Mouse (Mus musculus): ENCODE data around the gene Xpot.

Xpot gene

GRCm38 (mm10) chr10:121576372-121576771 lies 49.8 kb downstream of the Xpot start:
- DNase-seq (ENCODE audit: low spot score): no peak

GRCm38 (mm10) chr10:121571511-121572147 lies 54.5 kb downstream of the Xpot start:
- DNase-seq (ENCODE audit: low spot score): no peak

- no peak for DNase-seq (ENCODE audit: low spot score)
These were observed 55.1 kb downstream of the Xpot start for GRCm38 (mm10) chr10:121571031-121571430.

GRCm38 (mm10) chr10:121569796-121570195 lies 56.3 kb downstream of the Xpot start:
- DNase-seq (ENCODE audit: low spot score): no peak

- no peak for DNase-seq (ENCODE audit: low spot score)
These were observed 57.0 kb downstream of the Xpot start for GRCm38 (mm10) chr10:121569001-121569589.

GRCm38 (mm10) chr10:121568534-121568933 lies 57.6 kb downstream of the Xpot start:
- no peak for DNase-seq (ENCODE audit: low spot score)

- no peak for DNase-seq (ENCODE audit: low spot score)
These were observed 58.1 kb downstream of the Xpot start for GRCm38 (mm10) chr10:121568026-121568425.

- DNase-seq (ENCODE audit: low spot score): no peak
These were observed 61.7 kb downstream of the Xpot start for GRCm38 (mm10) chr10:121564447-121564846.

GRCm38 (mm10) chr10:121558231-121558630 lies 67.9 kb downstream of the Xpot start:
- DNase-seq (ENCODE audit: low spot score): no peak

- no peak for DNase-seq (ENCODE audit: low spot score)
These were observed 69.9 kb downstream of the Xpot start for GRCm38 (mm10) chr10:121556263-121556662.

- DNase-seq (ENCODE audit: low spot score): no peak
These were observed 75.8 kb downstream of the Xpot start for GRCm38 (mm10) chr10:121550334-121550733.

GRCm38 (mm10) chr10:121549670-121550069 lies 76.5 kb downstream of the Xpot start:
- no peak for DNase-seq (ENCODE audit: low spot score)

GRCm38 (mm10) chr10:121547162-121547561 lies 79.0 kb downstream of the Xpot start:
- DNase-seq (ENCODE audit: low spot score): no peak

- no peak for DNase-seq (ENCODE audit: low spot score)
These were observed 82.6 kb downstream of the Xpot start for GRCm38 (mm10) chr10:121543577-121543976.

GRCm38 (mm10) chr10:121542156-121542555 lies 84.0 kb downstream of the Xpot start:
- no peak for DNase-seq (ENCODE audit: low spot score)
